Mouse (Mus musculus): Measurements from ENCODE around the gene Srxn1.

GRCm38 (mm10) chr2:152143279-152144157 lies 38.2 kb downstream of the Srxn1 start, which contains the start of gene Tcf15:
- TF ChIP-seq CTCF (IDR thresholded peaks at IDR 0.05; ENCODE audit: extremely low read depth, insufficient read depth, insufficient read length, insufficient replicate concordance): no peak
- no peak for TF ChIP-seq POLR2A (IDR thresholded peaks at IDR 0.05; ENCODE audit: low read depth, low read length)

All from spleen, adult 2 months (tissue).